Mouse (Mus musculus): ENCODE measurements at regions not wholly inside any gene's neighbourhood (a gene's known extent, or its start where the extent isn't known, plus 50 kb on each side); places are given as distances from the start of the nearest gene placed in this dataset.
A peak's percentile ranks its signal among the peaks of the same experiment; 100 is the strongest.

GRCm38 (mm10) chr7:78971644-78972313 is 58.6 kb downstream of the Isg20 start:
- DNase-seq: no peak

- no peak for DNase-seq
Measured at GRCm38 (mm10) chr7:78989751-78990206, 63.5 kb upstream of the Acan start.

GRCm38 (mm10) chr7:78990302-78991038 is 62.8 kb upstream of the Acan start:
- peak; percentile 16 to 24 for DNase-seq

GRCm38 (mm10) chr7:78992991-78993390 is 60.3 kb upstream of the Acan start:
- DNase-seq: no peak

GRCm38 (mm10) chr7:78994134-78994533 is 59.1 kb upstream of the Acan start:
- DNase-seq: no peak

- no peak for DNase-seq
Measured at GRCm38 (mm10) chr7:78995034-78995433, 58.2 kb upstream of the Acan start.

GRCm38 (mm10) chr7:78995820-78996219 is 57.5 kb upstream of the Acan start:
- no peak for DNase-seq
